Mouse (Mus musculus) heart, adult 18-20 months (tissue): Measurements from ENCODE around the gene Hist1h2bh. TPM values are rescaled to one million over a fixed set of nuclear protein-coding genes. Genes with fewer than 3 reads are reported as not detected.

Source experiments
- DNase-seq, 2 experiments: peaks; one replicate each; pipeline ENCODE4 v3.0.0; 2021 to 2022; ENCODE audit warnings: mixed read lengths in 1 of 2
- microRNA-seq, 2 experiments: library from miRNA; unstranded; fragments of <30 nt; microRNA quantifications; one replicate each; pipeline ENCODE4 v1.2.0; 2022
- total RNA-seq, 2 experiments: library from RNA; stranded (reverse); gene quantifications; 2 replicates each; pipeline ENCODE4 v1.2.3; 2021

Gene Hist1h2bh
- total RNA-seq, 2 experiments from 2014 or later, result 1.1 to 1.5 TPM

- DNase-seq, result no peak
Measured at GRCm38 (mm10) chr13:23505662-23506345, 37.4 kb downstream of the Hist1h2bh start.

GRCm38 (mm10) chr13:23503797-23504196 is 39.4 kb downstream of the Hist1h2bh start:
- DNase-seq, result peak; percentile 38 to 75

- no peak for DNase-seq
Measured at GRCm38 (mm10) chr13:23502916-23503315, 40.3 kb downstream of the Hist1h2bh start.

GRCm38 (mm10) chr13:23502031-23502567 is 41.1 kb downstream of the Hist1h2bh start:
- no peak for DNase-seq

- DNase-seq, result no peak
Measured at GRCm38 (mm10) chr13:23501511-23501910, 41.7 kb downstream of the Hist1h2bh start.

- DNase-seq, result peak; percentile 66 to 75
Measured at GRCm38 (mm10) chr13:23500424-23501200, 42.6 kb downstream of the Hist1h2bh start.

GRCm38 (mm10) chr13:23499943-23500342 is 43.2 kb downstream of the Hist1h2bh start:
- no peak for DNase-seq

GRCm38 (mm10) chr13:23498653-23499052 is 44.5 kb downstream of the Hist1h2bh start:
- DNase-seq, result no peak

GRCm38 (mm10) chr13:23497656-23498321 is 45.4 kb downstream of the Hist1h2bh start:
- DNase-seq, result peak; percentile 11 to 31

- DNase-seq, result no peak
Measured at GRCm38 (mm10) chr13:23495526-23495925, 47.7 kb downstream of the Hist1h2bh start.

- no peak for DNase-seq
Measured at GRCm38 (mm10) chr13:23491990-23492389, 51.2 kb downstream of the Hist1h2bh start.

Small RNA genes within 50 kb of the gene (microRNA-seq; reads per million reads assigned to microRNA genes)
- gene Gm44297 (0 reads per million in 2 experiments), gene Gm44359 (0 reads per million in 2 experiments), gene Gm44394 (0 reads per million in 2 experiments), gene n-TStga1 (0 to 0.27 reads per million in 2 experiments)

Other genes starting within 250 kb of the Hist1h2bh start
- gene Zfp322a, start 174.2 kb downstream of the Hist1h2bh start, total RNA-seq, result 10 to 100 TPM; 16.7 to 17.3 TPM
- 1 to 10 TPM; 4.6 to 4.7 TPM for gene Abt1, start 119.5 kb downstream of the Hist1h2bh start, total RNA-seq
- gene Btn1a1, start 77.5 kb downstream of the Hist1h2bh start, total RNA-seq, result not detected
- gene Btn2a2, start 54.5 kb downstream of the Hist1h2bh start, total RNA-seq, result not detected
- 100 to 1,000 TPM; 225 to 244 TPM for gene Hist1h4h, start 12.3 kb downstream of the Hist1h2bh start, total RNA-seq
- gene Hist1h2af, start 9.5 kb downstream of the Hist1h2bh start, total RNA-seq, result 10 to 100 TPM in 1 of 2 experiments, 1 to 10 TPM in 1; 6.3 to 16.6 TPM
- 1 to 10 TPM; 3.1 TPM for gene Hist1h3g, start 8.0 kb downstream of the Hist1h2bh start, total RNA-seq
- gene Hist1h3f, start 660 bp upstream of the Hist1h2bh start, total RNA-seq, result 1 to 10 TPM; 4.9 to 6.3 TPM
- gene Hist1h4f, start 8.3 kb upstream of the Hist1h2bh start, total RNA-seq, result 10 to 100 TPM; 24.1 to 27.9 TPM
- 1 to 10 TPM in 1 of 2 experiments, under 1 TPM in 1; 0.94 to 1.0 TPM for gene Hist1h1d, start 9.9 kb upstream of the Hist1h2bh start, total RNA-seq
- gene Hist1h3e, start 19.0 kb upstream of the Hist1h2bh start, total RNA-seq, result 10 to 100 TPM; 11.6 to 16.2 TPM
- gene Hist1h2ae, start 27.8 kb upstream of the Hist1h2bh start, total RNA-seq, result 1 to 10 TPM; 2.9 to 3.0 TPM
- gene Hist1h2bg, start 28.0 kb upstream of the Hist1h2bh start, total RNA-seq, result 10 to 100 TPM; 18.2 to 25.6 TPM
- 10 to 100 TPM; 10.2 to 10.9 TPM for gene Hist1h2bf, start 30.8 kb upstream of the Hist1h2bh start, total RNA-seq
- gene Hist1h2ad, start 31.0 kb upstream of the Hist1h2bh start, total RNA-seq, result 1 to 10 TPM; 2.0 to 4.1 TPM
- gene Hist1h3d, start 32.4 kb upstream of the Hist1h2bh start, total RNA-seq, result 1 to 10 TPM; 2.4 to 2.5 TPM
- 10 to 100 TPM; 51.2 to 52.9 TPM for gene Hist1h4d, start 38.2 kb upstream of the Hist1h2bh start, total RNA-seq
- 10 to 100 TPM in 1 of 2 experiments, 1 to 10 TPM in 1; 8.6 to 10.2 TPM for gene Hist1h2be, start 77.7 kb upstream of the Hist1h2bh start, total RNA-seq
- 10 to 100 TPM; 19.6 to 19.7 TPM for gene Hist1h1e, start 79.2 kb upstream of the Hist1h2bh start, total RNA-seq
- gene Hist1h2ac, start 140.6 kb upstream of the Hist1h2bh start, total RNA-seq, result 1 to 10 TPM; 1.2 to 1.3 TPM
- 10 to 100 TPM; 71.2 to 76.1 TPM for gene Hist1h2bc, start 140.8 kb upstream of the Hist1h2bh start, total RNA-seq
- gene Hist1h1t, start 152.4 kb upstream of the Hist1h2bh start, total RNA-seq, result not detected
- 10 to 100 TPM; 42.5 to 46.8 TPM for gene Hist1h4c, start 155.1 kb upstream of the Hist1h2bh start, total RNA-seq
- 10 to 100 TPM; 60.9 to 64.1 TPM for gene Hfe, start 167.5 kb upstream of the Hist1h2bh start, total RNA-seq
- gene Hist1h1c, start 195.4 kb upstream of the Hist1h2bh start, total RNA-seq, result 100 to 1,000 TPM; 162 to 175 TPM
- 1 to 10 TPM; 2.5 to 3.4 TPM for gene Hist1h3c, start 202.2 kb upstream of the Hist1h2bh start, total RNA-seq
- 1 to 10 TPM; 7.4 to 8.1 TPM for gene Hist1h2bb, start 203.3 kb upstream of the Hist1h2bh start, total RNA-seq
- gene Hist1h2ab, start 207.7 kb upstream of the Hist1h2bh start, total RNA-seq, result 1 to 10 TPM; 5.8 to 6.8 TPM
- 10 to 100 TPM in 1 of 2 experiments, 1 to 10 TPM in 1; 8.3 to 10.5 TPM for gene Hist1h3b, start 208.9 kb upstream of the Hist1h2bh start, total RNA-seq
- gene Hist1h4b, start 213.6 kb upstream of the Hist1h2bh start, total RNA-seq, result 10 to 100 TPM in 1 of 2 experiments, 1 to 10 TPM in 1; 9.6 to 10.9 TPM
- 1 to 10 TPM; 5.4 to 6.4 TPM for gene Hist1h4a, start 217.8 kb upstream of the Hist1h2bh start, total RNA-seq
- 10 to 100 TPM in 1 of 2 experiments, 1 to 10 TPM in 1; 7.5 to 10.7 TPM for gene Hist1h3a, start 219.0 kb upstream of the Hist1h2bh start, total RNA-seq
- 1 to 10 TPM; 4.3 to 5.4 TPM for gene Hist1h1a, start 220.3 kb upstream of the Hist1h2bh start, total RNA-seq
- under 1 TPM in 1 of 2 experiments, not detected in 1; 0.21 TPM for gene Trim38, start 226.5 kb upstream of the Hist1h2bh start, total RNA-seq